ENCODE assay signal across 8 mouse cellular contexts in genomic region chr9:57552139-57552887, GRCm38 (mm10). TPM values are rescaled to one million over a fixed set of nuclear protein-coding genes. Genes with fewer than 3 reads are reported as not detected.
A peak's percentile ranks its signal among the peaks of the same experiment; 100 is the strongest.
DNase-seq lines count a peak whose midpoint lies in the region; ATAC-seq and TF ChIP-seq lines count a peak whose summit lies in the region.

Mpi (minus strand) TSS chr9:57552763.

- H3K4me3 ChIP-seq in embryonic fibroblast, embryonic 13.5 days (ENCODE audit: insufficient read depth, low read length), result peak within 1 kb of the TSS; percentile 71
- H3K4me3 ChIP-seq in heart, embryonic 11.5 days (ENCODE audit: low read depth, low read length), result peak within 1 kb of the TSS; percentile 63
- peak within 1 kb of the TSS; percentile 68 for H3K4me3 ChIP-seq in kidney, embryonic 15.5 days (replicated peaks)
- H3K4me3 ChIP-seq in liver, embryonic 12.5 days, result peak within 1 kb of the TSS; percentile 70

- peak; percentile 91 for TF ChIP-seq POLR2A in embryonic fibroblast, embryonic 13.5 days (IDR thresholded peaks at IDR 0.05; ENCODE audit: low read depth, low read length)

- 0 out of 2 replicates have a peak, but pooled peaks have one; percentile 41 for ATAC-seq in heart, embryonic 11.5 days (replicated peaks; ENCODE audit: insufficient number of reproducible peaks, low FRiP score, low TSS enrichment)
- ATAC-seq in kidney, embryonic 15.5 days (replicated peaks; ENCODE audit: low FRiP score), result peak; percentile 53; the same call in 1 of the 2 replicates
- peak; percentile 42; the same call in 1 of the 2 replicates for ATAC-seq in liver, embryonic 12.5 days

- WGBS in heart, embryonic 11.5 days (ENCODE audit: insufficient replicate concordance), result under 1% methylated on average over 28 of the region's 28 CpGs
- 2% methylated on average over 28 of the region's 28 CpGs for WGBS in kidney, embryonic 15.5 days
- WGBS in liver, embryonic 12.5 days (ENCODE audit: insufficient replicate concordance), result 2% methylated on average over 28 of the region's 28 CpGs

- no peaks in the 10 kb centered on the region for H3K9me3 ChIP-seq in heart, embryonic 11.5 days (replicated peaks; ENCODE audit: control insufficient read depth, low read length)
- H3K9me3 ChIP-seq in kidney, embryonic 15.5 days (replicated peaks), result no peaks in the 10 kb centered on the region
- H3K9me3 ChIP-seq in liver, embryonic 12.5 days (replicated peaks), result no peaks in the 10 kb centered on the region

- H3K27me3 ChIP-seq in heart, embryonic 11.5 days (ENCODE audit: control insufficient read depth, insufficient read depth, low read length), result no peaks in the 10 kb centered on the region
- H3K27me3 ChIP-seq in kidney, embryonic 15.5 days, result no peaks in the 10 kb centered on the region
- H3K27me3 ChIP-seq in liver, embryonic 12.5 days (replicated peaks), result no peaks in the 10 kb centered on the region

- TF ChIP-seq CTCF in embryonic fibroblast, embryonic 13.5 days (IDR thresholded peaks at IDR 0.05; ENCODE audit: borderline replicate concordance, insufficient read depth, low read length), result no peak

- H3K27ac ChIP-seq in embryonic fibroblast, embryonic 13.5 days (ENCODE audit: insufficient read depth, low read length), result no peak within 1 kb of the TSS
- no peak within 1 kb of the TSS for H3K27ac ChIP-seq in heart, embryonic 11.5 days (ENCODE audit: low read depth, low read length)
- no peak within 1 kb of the TSS for H3K27ac ChIP-seq in kidney, embryonic 15.5 days
- no peak within 1 kb of the TSS for H3K27ac ChIP-seq in liver, embryonic 12.5 days

- peaks cover 3% of the 10 kb centered on the region; the same call in 1 of the 2 replicates for H3K36me3 ChIP-seq in heart, embryonic 11.5 days (ENCODE audit: control insufficient read depth, insufficient read depth, low read length)
- peaks cover 36% of the 10 kb centered on the region for H3K36me3 ChIP-seq in kidney, embryonic 15.5 days
- H3K36me3 ChIP-seq in liver, embryonic 12.5 days, result peaks cover 18% of the 10 kb centered on the region

- H3K9ac ChIP-seq in heart, embryonic 11.5 days (ENCODE audit: low read depth, low read length), result peak within 1 kb of the TSS; percentile 75
- H3K9ac ChIP-seq in kidney, embryonic 15.5 days, result peak within 1 kb of the TSS; percentile 66
- peak within 1 kb of the TSS; percentile 72 for H3K9ac ChIP-seq in liver, embryonic 12.5 days

- H3K4me2 ChIP-seq in heart, embryonic 11.5 days, result peak within 1 kb of the TSS; percentile 76
- peak within 1 kb of the TSS; percentile 76 for H3K4me2 ChIP-seq in kidney, embryonic 15.5 days
- H3K4me2 ChIP-seq in liver, embryonic 12.5 days, result peak within 1 kb of the TSS; percentile 79

- peak; percentile 41 to 51 for DNase-seq in B cell, adult 2 months
- DNase-seq in adrenal gland, postnatal 4 days (ENCODE audit: low spot score in 2 of 2), result peak in 1 of 2 experiments; percentile 45
- DNase-seq in neural tube, embryonic 10.5 days (ENCODE audit: extremely low spot score, low spot score), result peak; percentile 60
- peak; percentile 82 for DNase-seq in testis, postnatal 10 days (ENCODE audit: low spot score)

- H3K4me1 ChIP-seq in embryonic fibroblast, embryonic 13.5 days (ENCODE audit: control insufficient read depth, insufficient read depth, low read length), result peaks cover 4% of the 10 kb centered on the region; the same call in 1 of the 2 replicates
- H3K4me1 ChIP-seq in heart, embryonic 11.5 days (ENCODE audit: control insufficient read depth, insufficient read depth, low read length), result peaks cover 17% of the 10 kb centered on the region
- H3K4me1 ChIP-seq in kidney, embryonic 15.5 days, result peaks cover 7% of the 10 kb centered on the region
- H3K4me1 ChIP-seq in liver, embryonic 12.5 days, result peaks cover 36% of the 10 kb centered on the region

RNA-seq across cellular contexts. Expression of gene Mpi, which starts in this region (rescaled TPM):
- 10 to 100 TPM; 50.7 to 55.7 TPM for total RNA-seq in adrenal gland, postnatal 4 days (2021)
- 32.2 and 35.6 TPM in 2 replicates for polyA plus RNA-seq in embryonic fibroblast, embryonic 13.5 days (2011; ENCODE audit: insufficient read length, low read depth, missing spikeins)
- 67.5 and 76.1 TPM in 2 replicates for polyA plus RNA-seq in heart, embryonic 11.5 days (2014; fragmentation: Nextera tagmentation; extraction: Ambion mirVana)
- 51.9 and 53.3 TPM in 2 replicates for polyA plus RNA-seq in kidney, embryonic 15.5 days (2015; fragmentation: Nextera tagmentation; extraction: Ambion mirVana)
- polyA plus RNA-seq in liver, embryonic 12.5 days (2016; fragmentation: Nextera tagmentation; extraction: Ambion mirVana), result 17.4 and 17.7 TPM in 2 replicates
